9 mouse cellular contexts compared by ENCODE assay signal in genomic region chr11:98355732-98356299, GRCm38 (mm10). TPM values are rescaled to one million over a fixed set of nuclear protein-coding genes. Genes with fewer than 3 reads are reported as not detected.
A peak's percentile ranks its signal among the peaks of the same experiment; 100 is the strongest.
DNase-seq lines count a peak whose midpoint lies in the region; ATAC-seq and TF ChIP-seq lines count a peak whose summit lies in the region.
"Had no signal": no experiment of that assay in that cellular context is flagged by ENCODE, and none has a peak within 500 bp of the region (broad histone marks: within the 10 kb centered on the region; RNA-seq: fewer than 3 reads in every experiment).

No protein-coding gene starts in this region.

- WGBS in hindbrain, embryonic 10.5 days = 9% methylated on average over 6 of the region's 6 CpGs
- 7% methylated on average over 6 of the region's 6 CpGs for WGBS in hindbrain, embryonic 13.5 days
- WGBS in heart, embryonic 10.5 days = 7% methylated on average over 6 of the region's 6 CpGs
- WGBS in liver, embryonic 11.5 days = 8% methylated on average over 6 of the region's 6 CpGs

- TF ChIP-seq CTCF in brain, embryonic 14.5 days (IDR thresholded peaks at IDR 0.05; ENCODE audit: borderline replicate concordance, extremely low read depth, insufficient read depth, insufficient read length) = peak; percentile 80; the same call in 1 of the 2 replicates

- H3K9me3 ChIP-seq in hindbrain, embryonic 10.5 days = no peaks in the 10 kb centered on the region
- H3K9me3 ChIP-seq in hindbrain, embryonic 13.5 days = no peaks in the 10 kb centered on the region
- H3K9me3 ChIP-seq in heart, embryonic 10.5 days = no peaks in the 10 kb centered on the region
- H3K9me3 ChIP-seq in liver, embryonic 11.5 days (ENCODE audit: control insufficient read depth, low read length) = no peaks in the 10 kb centered on the region
- H3K9me3 ChIP-seq: midbrain, embryonic 12.5 days had no signal

- H3K27ac ChIP-seq in hindbrain, embryonic 10.5 days = no peak overlapping the region
- H3K27ac ChIP-seq in hindbrain, embryonic 13.5 days = no peak overlapping the region
- H3K27ac ChIP-seq in heart, embryonic 10.5 days = no peak overlapping the region
- H3K27ac ChIP-seq in liver, embryonic 11.5 days (ENCODE audit: low read depth, low read length) = no peak overlapping the region
- H3K27ac ChIP-seq: midbrain, embryonic 12.5 days had no signal

- DNase-seq in hindbrain, embryonic 10.5 days (ENCODE audit: low spot score) = peak; percentile 65
- peak; percentile 90 for DNase-seq in brain, embryonic 14.5 days (ENCODE audit: low read depth)
- DNase-seq in heart, embryonic 10.5 days (ENCODE audit: low spot score) = peak; percentile 84
- peak; percentile 57 for DNase-seq in liver, embryonic 11.5 days (ENCODE audit: low spot score)
- peak; percentile 65 for DNase-seq in retina, postnatal 7 days (ENCODE audit: low read depth, low spot score)
- no peak for DNase-seq in right cerebral cortex, postnatal 14 days

- no peak overlapping the region for H3K9ac ChIP-seq in hindbrain, embryonic 13.5 days
- H3K9ac ChIP-seq in liver, embryonic 11.5 days (ENCODE audit: low read depth, low read length) = no peak overlapping the region
- H3K9ac ChIP-seq: midbrain, embryonic 12.5 days had no signal

- no peak overlapping the region for H3K4me3 ChIP-seq in hindbrain, embryonic 10.5 days
- no peak overlapping the region for H3K4me3 ChIP-seq in hindbrain, embryonic 13.5 days
- no peak overlapping the region for H3K4me3 ChIP-seq in heart, embryonic 10.5 days
- no peak overlapping the region for H3K4me3 ChIP-seq in liver, embryonic 11.5 days (ENCODE audit: low read depth, low read length)
- H3K4me3 ChIP-seq: midbrain, embryonic 12.5 days had no signal

- no peak for TF ChIP-seq POLR2A in brain, embryonic 14.5 days (IDR thresholded peaks at IDR 0.05; ENCODE audit: borderline replicate concordance, extremely low read depth, insufficient read depth, insufficient read length, poor library complexity, severe bottlenecking)

- H3K4me2 ChIP-seq in hindbrain, embryonic 13.5 days = no peak overlapping the region
- peak overlapping the region; percentile 4; the same call in 1 of the 2 replicates for H3K4me2 ChIP-seq in liver, embryonic 11.5 days
- H3K4me2 ChIP-seq: midbrain, embryonic 12.5 days had no signal

- no peaks in the 10 kb centered on the region for H3K36me3 ChIP-seq in hindbrain, embryonic 10.5 days
- H3K36me3 ChIP-seq in hindbrain, embryonic 13.5 days = no peaks in the 10 kb centered on the region
- H3K36me3 ChIP-seq in heart, embryonic 10.5 days = no peaks in the 10 kb centered on the region
- no peaks in the 10 kb centered on the region for H3K36me3 ChIP-seq in liver, embryonic 11.5 days (ENCODE audit: control insufficient read depth, insufficient read depth, low read length)
- H3K36me3 ChIP-seq: midbrain, embryonic 12.5 days had no signal

- peaks cover 59% of the 10 kb centered on the region for H3K4me1 ChIP-seq in hindbrain, embryonic 10.5 days (replicated peaks)
- peaks cover 30% of the 10 kb centered on the region for H3K4me1 ChIP-seq in hindbrain, embryonic 13.5 days (replicated peaks)
- H3K4me1 ChIP-seq in heart, embryonic 10.5 days = peaks cover 49% of the 10 kb centered on the region
- H3K4me1 ChIP-seq in liver, embryonic 11.5 days (replicated peaks; ENCODE audit: control insufficient read depth, insufficient read depth, low read length) = peaks cover 22% of the 10 kb centered on the region

- ATAC-seq in hindbrain, embryonic 13.5 days (ENCODE audit: low FRiP score) = no peak
- ATAC-seq in CD4-positive, CD25-positive, alpha-beta regulatory T cell, adult 4 months = peak; percentile 63
- peak; percentile 33; the same call in 1 of the 2 replicates for ATAC-seq in liver, embryonic 11.5 days (replicated peaks; ENCODE audit: low FRiP score)

- H3K27me3 ChIP-seq in hindbrain, embryonic 10.5 days (ENCODE audit: insufficient read depth, poor library complexity, severe bottlenecking) = peaks cover 64% of the 10 kb centered on the region
- H3K27me3 ChIP-seq in hindbrain, embryonic 13.5 days = peaks cover 46% of the 10 kb centered on the region
- peaks cover 48% of the 10 kb centered on the region for H3K27me3 ChIP-seq in heart, embryonic 10.5 days (ENCODE audit: insufficient read depth, poor library complexity, severe bottlenecking)
- peaks cover 45% of the 10 kb centered on the region for H3K27me3 ChIP-seq in liver, embryonic 11.5 days (replicated peaks; ENCODE audit: control insufficient read depth, insufficient read depth, low read length)

RNA-seq across cellular contexts. Expression of gene Stard3, which starts 2.4 kb away (rescaled TPM):
- 55.5 and 57.8 TPM in 2 replicates for polyA plus RNA-seq in hindbrain, embryonic 10.5 days (2016; fragmentation: Nextera tagmentation; extraction: Ambion mirVana)
- 44.4 and 44.7 TPM in 2 replicates for polyA plus RNA-seq in hindbrain, embryonic 13.5 days (2015; fragmentation: Nextera tagmentation; extraction: Ambion mirVana)
- 10 to 100 TPM; 41.2 to 63.9 TPM for polyA plus RNA-seq in CD4-positive, CD25-positive, alpha-beta regulatory T cell, adult 4 months (2017; shearing (Covaris generic))
- polyA plus RNA-seq in brain, embryonic 14.5 days (2012; rRNA removed) = 66.1 and 124 TPM in 2 replicates
- polyA plus RNA-seq in heart, embryonic 10.5 days (2016; fragmentation: Nextera tagmentation; extraction: Ambion mirVana) = 51.0 and 53.0 TPM in 2 replicates
- polyA plus RNA-seq in liver, embryonic 11.5 days (2014; fragmentation: Nextera tagmentation; extraction: Ambion mirVana) = 25.3 and 28.9 TPM in 2 replicates

RNA-seq across cellular contexts. Expression of gene Ppp1r1b, which starts 7.6 kb away (rescaled TPM):
- 1.0 and 1.3 TPM in 2 replicates for polyA plus RNA-seq in hindbrain, embryonic 10.5 days (2016; fragmentation: Nextera tagmentation; extraction: Ambion mirVana)
- polyA plus RNA-seq in hindbrain, embryonic 13.5 days (2015; fragmentation: Nextera tagmentation; extraction: Ambion mirVana) = 1.1 and 2.4 TPM in 2 replicates
- polyA plus RNA-seq in CD4-positive, CD25-positive, alpha-beta regulatory T cell, adult 4 months (2017; shearing (Covaris generic)) = not detected
- polyA plus RNA-seq in brain, embryonic 14.5 days (2012; rRNA removed) = 6.9 and 18.2 TPM in 2 replicates
- polyA plus RNA-seq in heart, embryonic 10.5 days (2016; fragmentation: Nextera tagmentation; extraction: Ambion mirVana) = 8.1 and 20.1 TPM in 2 replicates
- polyA plus RNA-seq in liver, embryonic 11.5 days (2014; fragmentation: Nextera tagmentation; extraction: Ambion mirVana) = 0.38 TPM in 1 of 2 replicates, not detected in the other

RNA-seq across cellular contexts. Expression of gene Neurod2, which starts 26.4 kb away (rescaled TPM):
- 0.07 and 0.13 TPM in 2 replicates for polyA plus RNA-seq in hindbrain, embryonic 10.5 days (2016; fragmentation: Nextera tagmentation; extraction: Ambion mirVana)
- polyA plus RNA-seq in hindbrain, embryonic 13.5 days (2015; fragmentation: Nextera tagmentation; extraction: Ambion mirVana) = 24.6 and 30.7 TPM in 2 replicates
- polyA plus RNA-seq in CD4-positive, CD25-positive, alpha-beta regulatory T cell, adult 4 months (2017; shearing (Covaris generic)) = not detected
- 52.0 and 101 TPM in 2 replicates for polyA plus RNA-seq in brain, embryonic 14.5 days (2012; rRNA removed)
- not detected in 2 replicates for polyA plus RNA-seq in heart, embryonic 10.5 days (2016; fragmentation: Nextera tagmentation; extraction: Ambion mirVana)
- polyA plus RNA-seq in liver, embryonic 11.5 days (2014; fragmentation: Nextera tagmentation; extraction: Ambion mirVana) = 0.10 and 0.18 TPM in 2 replicates

RNA-seq across cellular contexts. Expression of gene Tcap, which starts 27.8 kb away (rescaled TPM):
- polyA plus RNA-seq in hindbrain, embryonic 10.5 days (2016; fragmentation: Nextera tagmentation; extraction: Ambion mirVana) = 0.17 and 0.29 TPM in 2 replicates
- polyA plus RNA-seq in hindbrain, embryonic 13.5 days (2015; fragmentation: Nextera tagmentation; extraction: Ambion mirVana) = 0.21 and 0.35 TPM in 2 replicates
- not detected for polyA plus RNA-seq in CD4-positive, CD25-positive, alpha-beta regulatory T cell, adult 4 months (2017; shearing (Covaris generic))
- 0.38 and 0.48 TPM in 2 replicates for polyA plus RNA-seq in brain, embryonic 14.5 days (2012; rRNA removed)
- polyA plus RNA-seq in heart, embryonic 10.5 days (2016; fragmentation: Nextera tagmentation; extraction: Ambion mirVana) = 86.0 and 159 TPM in 2 replicates
- polyA plus RNA-seq in liver, embryonic 11.5 days (2014; fragmentation: Nextera tagmentation; extraction: Ambion mirVana) = 0.65 and 0.89 TPM in 2 replicates

RNA-seq across cellular contexts. Expression of gene Pnmt, which starts 30.4 kb away (rescaled TPM):
- polyA plus RNA-seq in hindbrain, embryonic 10.5 days (2016; fragmentation: Nextera tagmentation; extraction: Ambion mirVana) = 0.65 and 1.2 TPM in 2 replicates
- polyA plus RNA-seq in hindbrain, embryonic 13.5 days (2015; fragmentation: Nextera tagmentation; extraction: Ambion mirVana) = 3.2 and 4.2 TPM in 2 replicates
- not detected for polyA plus RNA-seq in CD4-positive, CD25-positive, alpha-beta regulatory T cell, adult 4 months (2017; shearing (Covaris generic))
- 0.88 and 1.6 TPM in 2 replicates for polyA plus RNA-seq in brain, embryonic 14.5 days (2012; rRNA removed)
- polyA plus RNA-seq in heart, embryonic 10.5 days (2016; fragmentation: Nextera tagmentation; extraction: Ambion mirVana) = 5.0 and 5.1 TPM in 2 replicates
- 0.53 and 0.88 TPM in 2 replicates for polyA plus RNA-seq in liver, embryonic 11.5 days (2014; fragmentation: Nextera tagmentation; extraction: Ambion mirVana)

Comparison
In these comparisons a context has a peak if more than half of its experiments do, and no peak if none do; other contexts are left out.
1. RNA of gene Neurod2, which starts 26.4 kb away (polyA plus RNA-seq): 52.0 to 101 TPM in brain, embryonic 14.5 days and 24.6 to 30.7 TPM in hindbrain, embryonic 13.5 days; 0.07 to 0.13 TPM in hindbrain, embryonic 10.5 days, 0.10 to 0.18 TPM in liver, embryonic 11.5 days, not detected in CD4-positive, CD25-positive, alpha-beta regulatory T cell, adult 4 months and not detected in heart, embryonic 10.5 days; every median in the first group is over 10 times any median in the second.